Mouse (Mus musculus): ENCODE results near the gene Snrpb2. TPM values are rescaled to one million over a fixed set of nuclear protein-coding genes. Genes with fewer than 3 reads are reported as not detected.

The Snrpb2 gene
- polyA plus RNA-seq, 1 experiment from 2014 or later: 85.1 TPM

- no peak overlapping the region for H3K9ac ChIP-seq (replicated peaks; ENCODE audit: low read depth, low read length)
- 59% methylated on average over 10 of the region's 10 CpGs for WGBS
- ATAC-seq (ENCODE audit: insufficient number of reproducible peaks, insufficient read depth, low FRiP score, low read depth): no peak
Measured at GRCm38 (mm10) chr2:143032378-143033255, 30.2 kb upstream of the Snrpb2 start.

GRCm38 (mm10) chr2:143034350-143035085 lies 28.3 kb upstream of the Snrpb2 start:
- Histone ChIP-seq H3K9me3 (ENCODE audit: control insufficient read depth, low read depth, low read length) (no peaks in the 10 kb centered on the region), H3K4me3 (ENCODE audit: low read depth, low read length) (peak overlapping the region; percentile 5; the same call in 1 of the 2 replicates), H3K4me2 (replicated peaks; ENCODE audit: low read depth, low read length) (peak overlapping the region; percentile 16; the same call in 1 of the 2 replicates), H3K4me1 (ENCODE audit: control insufficient read depth, insufficient read depth, low read length) (no peaks in the 10 kb centered on the region; the same call in 1 of the 2 replicates), H3K9ac (replicated peaks; ENCODE audit: low read depth, low read length) (no peak overlapping the region), H3K27ac (ENCODE audit: low read length) (0 out of 2 replicates have a peak overlapping the region, but pooled peaks have one; percentile 7), H3K36me3 (ENCODE audit: control insufficient read depth, insufficient read depth, low read length) (no peaks in the 10 kb centered on the region), H3K27me3 (ENCODE audit: control insufficient read depth, insufficient read depth, low read length) (no peaks in the 10 kb centered on the region)
- 39% methylated on average over 7 of the region's 7 CpGs for WGBS
- ATAC-seq (ENCODE audit: insufficient number of reproducible peaks, insufficient read depth, low FRiP score, low read depth): peak; percentile 56; the same call in 1 of the 2 replicates

More at GRCm38 (mm10) chr2:143032378-143033255, 30.2 kb upstream of the Snrpb2 start:
- Histone ChIP-seq H3K27ac (ENCODE audit: low read length) (no peak overlapping the region), H3K27me3 (ENCODE audit: control insufficient read depth, insufficient read depth, low read length) (no peaks in the 10 kb centered on the region), H3K36me3 (ENCODE audit: control insufficient read depth, insufficient read depth, low read length) (no peaks in the 10 kb centered on the region), H3K4me2 (replicated peaks; ENCODE audit: low read depth, low read length) (no peak overlapping the region), H3K4me3 (ENCODE audit: low read depth, low read length) (no peak overlapping the region), H3K9me3 (ENCODE audit: control insufficient read depth, low read depth, low read length) (no peaks in the 10 kb centered on the region), H3K4me1 (ENCODE audit: control insufficient read depth, insufficient read depth, low read length) (no peaks in the 10 kb centered on the region; the same call in 1 of the 2 replicates)

GRCm38 (mm10) chr2:143035086-143035593 lies 27.7 kb upstream of the Snrpb2 start:
- peak; percentile 49; the same call in 1 of the 2 replicates for ATAC-seq (ENCODE audit: insufficient number of reproducible peaks, insufficient read depth, low FRiP score, low read depth)

GRCm38 (mm10) chr2:143041596-143041995 lies 21.2 kb upstream of the Snrpb2 start:
- H3K9me3 ChIP-seq (ENCODE audit: control insufficient read depth, low read depth, low read length): no peaks in the 10 kb centered on the region
- H3K4me2 ChIP-seq (replicated peaks; ENCODE audit: low read depth, low read length): no peak overlapping the region
- no peak for ATAC-seq (ENCODE audit: insufficient number of reproducible peaks, insufficient read depth, low FRiP score, low read depth)
- no peak overlapping the region for H3K27ac ChIP-seq (ENCODE audit: low read length)
- WGBS: 94% methylated on average over 1 of the region's 1 CpGs
- H3K4me1 ChIP-seq (ENCODE audit: control insufficient read depth, insufficient read depth, low read length): no peaks in the 10 kb centered on the region
- H3K9ac ChIP-seq (replicated peaks; ENCODE audit: low read depth, low read length): no peak overlapping the region
- no peaks in the 10 kb centered on the region for H3K27me3 ChIP-seq (ENCODE audit: control insufficient read depth, insufficient read depth, low read length)
- no peak overlapping the region for H3K4me3 ChIP-seq (ENCODE audit: low read depth, low read length)
- no peaks in the 10 kb centered on the region for H3K36me3 ChIP-seq (ENCODE audit: control insufficient read depth, insufficient read depth, low read length)

More at GRCm38 (mm10) chr2:143035086-143035593, 27.7 kb upstream of the Snrpb2 start:
- Histone ChIP-seq H3K27me3 (ENCODE audit: control insufficient read depth, insufficient read depth, low read length) (no peaks in the 10 kb centered on the region), H3K4me3 (ENCODE audit: low read depth, low read length) (peak overlapping the region; percentile 5; the same call in 1 of the 2 replicates), H3K27ac (ENCODE audit: low read length) (0 out of 2 replicates have a peak overlapping the region, but pooled peaks have one; percentile 7), H3K36me3 (ENCODE audit: control insufficient read depth, insufficient read depth, low read length) (no peaks in the 10 kb centered on the region), H3K9me3 (ENCODE audit: control insufficient read depth, low read depth, low read length) (no peaks in the 10 kb centered on the region), H3K4me1 (ENCODE audit: control insufficient read depth, insufficient read depth, low read length) (no peaks in the 10 kb centered on the region; the same call in 1 of the 2 replicates), H3K9ac (replicated peaks; ENCODE audit: low read depth, low read length) (no peak overlapping the region), H3K4me2 (replicated peaks; ENCODE audit: low read depth, low read length) (peak overlapping the region; percentile 16; the same call in 1 of the 2 replicates)
- 51% methylated on average over 10 of the region's 10 CpGs for WGBS

GRCm38 (mm10) chr2:143055251-143055650 lies 7.6 kb upstream of the Snrpb2 start:
- H3K27ac ChIP-seq (ENCODE audit: low read length): no peak overlapping the region
- H3K27me3 ChIP-seq (ENCODE audit: control insufficient read depth, insufficient read depth, low read length): no peaks in the 10 kb centered on the region
- H3K4me1 ChIP-seq (ENCODE audit: control insufficient read depth, insufficient read depth, low read length): no peaks in the 10 kb centered on the region
- H3K4me3 ChIP-seq (ENCODE audit: low read depth, low read length): no peak overlapping the region
- no peak overlapping the region for H3K4me2 ChIP-seq (replicated peaks; ENCODE audit: low read depth, low read length)
- no peaks in the 10 kb centered on the region for H3K9me3 ChIP-seq (ENCODE audit: control insufficient read depth, low read depth, low read length)
- H3K9ac ChIP-seq (replicated peaks; ENCODE audit: low read depth, low read length): no peak overlapping the region
- no peaks in the 10 kb centered on the region for H3K36me3 ChIP-seq (ENCODE audit: control insufficient read depth, insufficient read depth, low read length)
- ATAC-seq (ENCODE audit: insufficient number of reproducible peaks, insufficient read depth, low FRiP score, low read depth): no peak

GRCm38 (mm10) chr2:143056736-143057135 lies 6.1 kb upstream of the Snrpb2 start:
- Histone ChIP-seq H3K9ac (replicated peaks; ENCODE audit: low read depth, low read length) (no peak overlapping the region), H3K4me3 (ENCODE audit: low read depth, low read length) (no peak overlapping the region), H3K4me2 (replicated peaks; ENCODE audit: low read depth, low read length) (no peak overlapping the region), H3K36me3 (ENCODE audit: control insufficient read depth, insufficient read depth, low read length) (no peaks in the 10 kb centered on the region), H3K9me3 (ENCODE audit: control insufficient read depth, low read depth, low read length) (no peaks in the 10 kb centered on the region), H3K4me1 (ENCODE audit: control insufficient read depth, insufficient read depth, low read length) (no peaks in the 10 kb centered on the region), H3K27ac (ENCODE audit: low read length) (no peak overlapping the region), H3K27me3 (ENCODE audit: control insufficient read depth, insufficient read depth, low read length) (no peaks in the 10 kb centered on the region)
- WGBS: 78% methylated on average over 5 of the region's 5 CpGs
- ATAC-seq (ENCODE audit: insufficient number of reproducible peaks, insufficient read depth, low FRiP score, low read depth): no peak

- Histone ChIP-seq H3K36me3 (ENCODE audit: control insufficient read depth, insufficient read depth, low read length) (peaks cover 9% of the 10 kb centered on the region; the same call in 1 of the 2 replicates), H3K4me3 (ENCODE audit: low read depth, low read length) (peak overlapping the region; percentile 72), H3K27ac (ENCODE audit: low read length) (no peak overlapping the region), H3K9ac (replicated peaks; ENCODE audit: low read depth, low read length) (peak overlapping the region; percentile 73; the same call in 1 of the 2 replicates), H3K27me3 (ENCODE audit: control insufficient read depth, insufficient read depth, low read length) (no peaks in the 10 kb centered on the region), H3K4me2 (replicated peaks; ENCODE audit: low read depth, low read length) (peak overlapping the region; percentile 56), H3K9me3 (ENCODE audit: control insufficient read depth, low read depth, low read length) (no peaks in the 10 kb centered on the region), H3K4me1 (ENCODE audit: control insufficient read depth, insufficient read depth, low read length) (peaks cover 4% of the 10 kb centered on the region; the same call in 1 of the 2 replicates)
- peak; percentile 19 for ATAC-seq (ENCODE audit: insufficient number of reproducible peaks, insufficient read depth, low FRiP score, low read depth)
- WGBS: 51% methylated on average over 6 of the region's 6 CpGs
Measured at GRCm38 (mm10) chr2:143062432-143062811, 417 bp upstream of the Snrpb2 start.

GRCm38 (mm10) chr2:143065914-143066313 lies 3.1 kb downstream of the Snrpb2 start:
- Histone ChIP-seq H3K36me3 (ENCODE audit: control insufficient read depth, insufficient read depth, low read length) (peaks cover 31% of the 10 kb centered on the region), H3K27me3 (ENCODE audit: control insufficient read depth, insufficient read depth, low read length) (no peaks in the 10 kb centered on the region), H3K4me2 (replicated peaks; ENCODE audit: low read depth, low read length) (no peak overlapping the region), H3K4me3 (ENCODE audit: low read depth, low read length) (no peak overlapping the region), H3K27ac (ENCODE audit: low read length) (no peak overlapping the region), H3K9ac (replicated peaks; ENCODE audit: low read depth, low read length) (no peak overlapping the region), H3K4me1 (ENCODE audit: control insufficient read depth, insufficient read depth, low read length) (peaks cover 4% of the 10 kb centered on the region; the same call in 1 of the 2 replicates), H3K9me3 (ENCODE audit: control insufficient read depth, low read depth, low read length) (no peaks in the 10 kb centered on the region)
- WGBS: 91% methylated on average over 3 of the region's 3 CpGs
- ATAC-seq (ENCODE audit: insufficient number of reproducible peaks, insufficient read depth, low FRiP score, low read depth): no peak
